Mouse (Mus musculus): ENCODE measurements around the gene Nemp1.

Nemp1 gene

GRCm38 (mm10) chr10:127666501-127667268 lies at the start of gene Nemp1:
Gene Nemp1 (plus strand): TSS chr10:127666901.
- in situ Hi-C loops (cut with MboI, MseI) = no loop called here

GRCm38 (mm10) chr10:127617294-127617693 lies 49.4 kb upstream of the Nemp1 start:
- in situ Hi-C loops (cut with MboI, MseI) = no loop called here

GRCm38 (mm10) chr10:127618173-127618572 lies 48.5 kb upstream of the Nemp1 start:
- in situ Hi-C loops (cut with MboI, MseI) = no loop called here

- in situ Hi-C loops (cut with MboI, MseI) = no loop called here
Measured at GRCm38 (mm10) chr10:127619119-127619721, 47.5 kb upstream of the Nemp1 start.

GRCm38 (mm10) chr10:127619941-127620405 lies 46.7 kb upstream of the Nemp1 start:
- in situ Hi-C loops (cut with MboI, MseI) = no loop called here

GRCm38 (mm10) chr10:127620406-127621190 lies 46.1 kb upstream of the Nemp1 start, which contains the start of gene Lrp1:
Gene Lrp1 (minus strand): TSS chr10:127621148.
- in situ Hi-C loops (cut with MboI, MseI) = no loop called here

GRCm38 (mm10) chr10:127621191-127622056 lies 45.3 kb upstream of the Nemp1 start:
- in situ Hi-C loops (cut with MboI, MseI) = no loop called here

GRCm38 (mm10) chr10:127622057-127622392 lies 44.7 kb upstream of the Nemp1 start:
- in situ Hi-C loops (cut with MboI, MseI) = no loop called here

GRCm38 (mm10) chr10:127622661-127623060 lies 44.0 kb upstream of the Nemp1 start:
- in situ Hi-C loops (cut with MboI, MseI) = no loop called here

GRCm38 (mm10) chr10:127623439-127624216 lies 43.1 kb upstream of the Nemp1 start:
- in situ Hi-C loops (cut with MboI, MseI) = no loop called here

- in situ Hi-C loops (cut with MboI, MseI) = no loop called here
Measured at GRCm38 (mm10) chr10:127626433-127626832, 40.3 kb upstream of the Nemp1 start.

- in situ Hi-C loops (cut with MboI, MseI) = no loop called here
Measured at GRCm38 (mm10) chr10:127631261-127632214, 35.2 kb upstream of the Nemp1 start.

GRCm38 (mm10) chr10:127632668-127633271 lies 33.9 kb upstream of the Nemp1 start:
- in situ Hi-C loops (cut with MboI, MseI) = no loop called here

- in situ Hi-C loops (cut with MboI, MseI) = no loop called here
Measured at GRCm38 (mm10) chr10:127640421-127640820, 26.3 kb upstream of the Nemp1 start.

- in situ Hi-C loops (cut with MboI, MseI) = no loop called here
Measured at GRCm38 (mm10) chr10:127641861-127642771, 24.6 kb upstream of the Nemp1 start.

GRCm38 (mm10) chr10:127642772-127643552 lies 23.7 kb upstream of the Nemp1 start, which contains the start of gene Stat6:
Gene Stat6 (plus strand): TSS chr10:127642986.
- in situ Hi-C loops (cut with MboI, MseI) = no loop called here
